Mouse (Mus musculus) adrenal gland, adult 2 months (tissue): Measurements from ENCODE around the gene Stk39. TPM values are rescaled to one million over a fixed set of nuclear protein-coding genes. Genes with fewer than 3 reads are reported as not detected.

Experiments
- DNase-seq: peaks from one replicate; pipeline ENCODE4 v3.0.0; 2021
- polyA plus RNA-seq: library from polyadenylated mRNA; depleted of rRNA; stranded (reverse); fragments of >200 nt; gene quantifications from 2 replicates; pipeline ENCODE4 v1.2.3, GENCODE M21; 2012
- total RNA-seq, 2 experiments: library from RNA; stranded (reverse); gene quantifications; 2 replicates each; pipeline ENCODE4 v1.2.3; 2021

The Stk39 gene
- total and polyA plus RNA-seq, 3 experiments, result 18.3 to 96.2 (median 70.2) TPM

DNA sequence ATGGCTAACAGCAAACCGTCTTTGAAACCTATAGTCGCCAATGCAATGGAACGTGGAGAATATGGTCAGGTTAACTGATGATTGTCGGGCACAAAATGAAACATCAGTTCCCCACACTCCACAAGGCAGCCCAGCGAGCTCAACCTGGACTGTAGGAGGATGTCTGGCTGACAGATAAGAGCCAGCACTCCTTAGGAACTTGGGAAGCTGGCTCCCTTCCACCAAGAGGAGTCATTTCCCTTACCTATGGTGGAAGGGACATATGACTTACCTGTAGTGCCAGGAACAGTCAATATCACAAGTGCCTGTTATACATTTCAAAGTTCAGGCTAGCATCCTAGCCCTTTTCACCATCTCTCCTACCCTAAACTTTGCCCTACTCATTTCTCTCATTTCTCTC lies 14.0 kb downstream of the Stk39 start:
- DNase-seq, result no peak

- no peak for DNase-seq
Measured at GRCm38 (mm10) chr2:68457455-68458032, 14.5 kb downstream of the Stk39 start.

- DNase-seq, result no peak
Measured at GRCm38 (mm10) chr2:68456899-68457298, 15.2 kb downstream of the Stk39 start.

DNA sequence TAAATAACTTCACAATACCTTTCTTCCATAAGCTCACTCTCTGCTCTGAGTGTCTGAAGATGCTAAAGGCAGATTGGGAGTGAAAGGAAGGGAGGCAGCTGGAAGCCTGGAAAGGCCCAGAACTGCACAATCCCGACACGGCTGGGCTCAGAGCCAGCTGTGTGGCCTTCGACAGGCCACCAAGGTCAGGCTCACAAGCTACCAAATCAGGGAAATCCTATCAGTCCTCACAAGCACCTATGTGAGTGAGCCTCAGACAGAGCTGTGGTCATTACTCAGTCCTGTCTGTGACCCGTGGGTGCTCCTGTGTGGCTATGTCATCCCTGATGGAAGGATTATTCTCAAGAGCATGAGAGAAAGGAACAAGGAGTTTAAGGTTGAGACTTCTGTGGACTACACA lies 19.7 kb downstream of the Stk39 start:
- DNase-seq, result peak; percentile 85

DNA sequence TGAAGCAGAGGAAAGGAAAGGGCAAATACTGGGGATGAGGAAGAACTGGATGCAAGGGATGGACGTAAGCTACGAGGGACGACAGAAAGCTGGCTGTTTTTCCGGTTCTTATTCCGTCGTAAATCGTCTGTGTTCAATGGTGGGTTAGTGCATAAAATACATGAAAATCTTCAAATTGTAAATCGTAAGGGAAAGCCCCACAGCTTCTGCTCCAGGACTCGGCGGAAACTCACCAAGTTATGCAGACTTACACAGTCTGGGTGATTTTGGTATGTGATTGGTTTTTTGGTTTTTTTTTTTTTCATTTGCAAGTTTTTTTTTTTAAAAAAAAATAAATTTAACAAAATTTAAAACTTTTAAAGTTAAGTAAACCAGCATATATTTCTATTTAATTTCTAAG lies 24.0 kb downstream of the Stk39 start:
- no peak for DNase-seq

- peak; percentile 52 for DNase-seq
Measured at GRCm38 (mm10) chr2:68443141-68443540, 28.9 kb downstream of the Stk39 start.

- no peak for DNase-seq
Measured at GRCm38 (mm10) chr2:68442113-68442717, 29.9 kb downstream of the Stk39 start.

DNA sequence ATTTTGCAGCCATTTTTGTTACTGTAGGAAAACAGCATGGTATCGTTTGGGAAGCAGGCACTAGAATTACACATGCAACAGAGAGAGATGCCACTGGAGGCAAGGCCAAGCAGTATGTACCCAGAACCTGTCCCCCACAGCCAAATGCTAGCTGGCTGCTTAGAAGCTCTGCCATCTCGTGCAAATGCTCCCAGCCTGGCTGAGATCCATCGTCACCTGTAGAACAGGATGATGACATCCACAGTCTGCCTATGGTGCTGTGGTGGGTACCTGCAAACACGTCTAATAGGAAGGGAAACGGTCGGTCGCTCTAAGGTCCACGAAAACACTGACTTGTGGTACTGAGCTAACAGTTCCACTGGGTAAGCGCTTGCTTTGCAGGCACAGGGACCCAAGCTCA lies 32.5 kb downstream of the Stk39 start:
- no peak for DNase-seq

GRCm38 (mm10) chr2:68437920-68438319 lies 34.1 kb downstream of the Stk39 start:
- DNase-seq, result no peak

DNA sequence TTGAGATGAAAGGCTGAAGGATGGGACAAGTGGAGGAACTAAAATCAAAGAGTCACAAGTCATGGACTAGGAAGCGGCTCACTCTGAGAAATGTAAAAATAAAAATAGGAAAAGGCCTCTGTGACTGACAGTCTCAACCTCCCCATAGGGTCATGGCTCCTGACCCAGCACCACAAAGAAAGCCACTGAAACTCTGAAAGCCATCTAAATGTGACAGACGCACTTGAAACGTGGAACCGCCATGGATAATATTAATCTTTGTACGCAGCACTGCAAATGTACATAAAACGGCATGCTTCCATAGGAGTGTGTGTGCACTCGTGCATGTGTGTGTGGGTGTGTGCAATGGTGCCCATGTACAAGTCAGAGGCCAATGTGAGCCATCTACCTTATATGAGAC lies 34.9 kb downstream of the Stk39 start:
- DNase-seq, result no peak

GRCm38 (mm10) chr2:68436305-68436704 lies 35.8 kb downstream of the Stk39 start:
- peak; percentile 68 for DNase-seq

DNA sequence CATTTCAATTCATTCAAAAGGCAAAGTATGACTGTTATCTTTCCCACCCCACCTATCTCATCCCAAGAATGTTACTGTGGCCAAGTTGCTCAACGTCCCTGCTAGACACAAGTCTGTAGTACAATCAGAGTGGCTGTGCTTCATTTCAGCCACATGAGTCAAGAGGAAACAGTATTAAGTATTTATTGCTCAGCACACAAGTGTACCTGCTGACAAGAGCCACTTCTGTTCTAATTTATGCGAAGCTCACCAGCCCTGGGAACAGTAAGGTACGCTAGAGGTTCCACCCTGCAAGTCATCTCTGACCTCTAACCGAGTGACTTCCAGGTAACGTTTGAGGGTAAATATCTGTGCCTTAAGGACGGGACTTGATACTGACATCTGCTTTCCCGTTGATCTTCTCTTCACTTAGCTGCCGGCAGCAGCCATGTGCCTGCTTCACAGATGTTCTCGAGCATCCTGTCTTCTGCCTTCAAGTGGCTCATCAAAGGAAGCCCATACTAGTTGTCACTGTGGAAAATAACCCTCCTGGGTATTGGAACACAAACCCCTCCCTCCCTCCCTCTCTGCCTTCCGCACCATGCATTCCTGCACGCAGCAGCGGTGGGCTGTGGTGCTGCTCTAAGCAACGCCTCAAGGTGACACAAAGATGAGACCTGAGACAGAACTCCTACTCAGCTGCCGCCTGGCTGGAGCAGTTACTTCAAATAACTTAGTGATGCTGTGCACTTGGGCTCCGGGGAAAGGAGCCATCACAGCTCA lies 36.4 kb downstream of the Stk39 start:
- no peak for DNase-seq

DNA sequence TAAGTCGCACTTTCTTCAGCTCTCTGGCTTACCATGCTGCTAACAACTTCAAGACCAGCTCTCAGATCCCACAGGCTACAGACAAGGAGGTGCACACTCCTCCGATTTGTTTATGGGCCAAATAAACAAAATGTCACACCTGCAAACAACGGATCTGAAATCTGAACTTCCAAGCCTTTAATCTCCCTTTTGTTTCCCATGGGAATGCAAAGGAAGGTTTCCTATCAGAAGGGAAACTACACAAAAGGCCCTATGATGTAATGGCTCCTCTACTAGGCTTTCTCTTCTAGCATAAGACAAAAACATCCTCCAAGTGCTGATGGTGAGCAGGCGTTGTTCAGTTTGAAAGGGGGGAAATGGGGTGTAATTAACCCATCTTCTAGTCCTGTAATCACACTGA lies 37.1 kb downstream of the Stk39 start:
- no peak for DNase-seq

- DNase-seq, result no peak
Measured at GRCm38 (mm10) chr2:68434576-68434975, 37.5 kb downstream of the Stk39 start.

- DNase-seq, result peak; percentile 39
Measured at GRCm38 (mm10) chr2:68433736-68434312, 38.2 kb downstream of the Stk39 start.

DNA sequence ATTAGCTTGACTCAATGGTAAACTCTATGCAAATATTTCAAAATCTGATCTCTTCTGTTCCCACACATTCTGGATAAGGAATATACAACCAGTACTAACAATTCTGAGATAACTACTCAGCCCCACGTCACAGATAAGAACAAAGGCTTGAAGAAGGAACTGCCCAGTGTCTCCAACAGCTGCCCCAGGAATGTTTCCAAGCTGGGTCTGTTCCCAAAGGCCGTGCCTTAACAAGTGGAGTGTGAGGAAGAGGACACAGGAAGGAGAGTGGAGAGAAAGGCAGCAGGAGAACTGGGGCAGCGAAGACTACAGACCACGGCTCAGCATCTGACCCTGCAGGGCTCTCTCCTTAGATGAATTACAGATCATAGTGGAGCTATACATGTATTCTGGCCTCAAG lies 39.2 kb downstream of the Stk39 start:
- peak; percentile 20 for DNase-seq

DNA sequence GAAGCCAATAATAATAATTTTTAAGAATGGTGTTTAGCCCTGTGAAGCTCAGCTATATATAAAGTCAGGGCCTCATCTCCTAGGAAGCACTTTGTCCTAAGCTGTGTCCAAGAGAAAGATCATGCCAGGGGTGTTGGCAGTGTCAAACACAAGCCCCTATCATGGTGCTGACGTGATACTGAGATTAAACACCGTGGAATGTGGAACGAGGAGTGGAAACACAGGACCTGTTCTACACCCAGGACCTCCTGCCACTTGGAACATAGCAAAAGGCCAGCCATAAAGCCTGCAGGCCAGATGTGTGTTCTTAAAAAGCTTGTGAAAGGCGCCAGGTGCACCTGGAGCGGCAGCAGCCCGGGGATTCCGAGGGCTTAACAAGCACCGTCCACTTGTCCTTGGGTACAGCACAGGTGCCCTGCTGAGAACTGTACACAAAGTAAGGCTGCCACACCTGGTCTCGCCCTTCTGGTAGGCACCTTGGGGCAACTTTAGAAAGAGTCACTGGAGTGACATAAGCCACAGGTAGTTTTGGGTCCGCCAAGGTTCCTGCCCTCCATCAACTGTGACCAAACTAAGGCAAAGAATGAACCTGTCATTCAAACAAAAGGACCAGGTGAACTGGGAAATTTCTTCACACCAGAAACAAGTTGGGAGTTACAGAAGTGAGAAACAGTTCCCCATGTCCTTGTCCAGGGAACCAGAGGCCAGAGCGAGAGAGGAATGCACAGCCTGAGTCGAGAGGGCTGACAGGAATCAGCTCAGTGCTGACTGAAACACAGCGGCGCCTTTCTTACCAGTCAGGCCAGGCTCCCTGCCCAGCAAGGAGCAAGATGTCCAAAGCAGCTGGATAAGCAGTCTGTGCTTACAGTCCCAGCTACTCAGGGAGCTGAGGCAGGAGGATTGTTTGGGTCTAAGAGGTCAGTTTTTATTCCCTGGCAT lies 40.8 kb downstream of the Stk39 start:
- no peak for DNase-seq

- no peak for DNase-seq
Measured at GRCm38 (mm10) chr2:68430493-68430892, 41.6 kb downstream of the Stk39 start.

GRCm38 (mm10) chr2:68429436-68429835 lies 42.6 kb downstream of the Stk39 start:
- no peak for DNase-seq

DNA sequence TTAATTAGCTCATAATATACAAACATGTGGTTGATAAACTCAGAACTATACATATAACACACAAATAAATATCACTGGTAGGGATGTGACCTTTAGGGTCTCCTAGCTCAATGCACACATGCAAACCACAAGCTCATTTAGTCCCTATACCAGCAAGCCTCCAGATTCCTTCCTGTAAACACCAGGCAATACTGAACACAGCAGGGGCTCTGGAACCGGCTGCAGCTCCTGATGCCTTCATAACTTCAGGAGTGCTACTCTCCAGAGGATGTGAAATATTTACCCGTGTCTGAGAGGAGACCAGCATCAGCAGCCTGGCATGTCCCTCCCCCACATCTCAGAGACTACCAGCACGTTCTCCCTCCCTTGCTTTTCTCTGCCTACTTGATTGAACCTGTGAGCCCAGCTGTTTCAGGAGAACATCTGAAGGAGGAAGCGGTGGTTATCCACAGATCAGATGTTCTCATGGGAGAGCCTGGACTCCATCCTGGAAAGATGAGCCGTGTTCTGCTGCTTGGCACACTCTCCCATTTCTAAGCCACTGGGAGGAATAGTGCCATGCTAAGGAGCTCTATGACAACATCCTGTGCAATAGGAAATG lies 45.0 kb downstream of the Stk39 start:
- no peak for DNase-seq

GRCm38 (mm10) chr2:68426074-68426473 lies 46.0 kb downstream of the Stk39 start:
- DNase-seq, result no peak

GRCm38 (mm10) chr2:68421002-68421401 lies 51.1 kb downstream of the Stk39 start:
- DNase-seq, result peak; percentile 65
